Mouse (Mus musculus): ENCODE measurements at regions not wholly inside any gene's neighbourhood (a gene's known extent, or its start where the extent isn't known, plus 50 kb on each side); places are given as distances from the start of the nearest gene placed in this dataset.

GRCm38 (mm10) chr15:51244596-51244995, 2640.1 kb upstream of the Gm7489 start:
- no peaks in the 10 kb centered on the region for H3K9me3 ChIP-seq (ENCODE audit: low read length)
- no peak overlapping the region for H3K4me3 ChIP-seq (ENCODE audit: low read length)
- 96% methylated on average over 2 of the region's 2 CpGs for WGBS
- no peak for ATAC-seq (ENCODE audit: low FRiP score, low TSS enrichment)
- no peak overlapping the region for H3K9ac ChIP-seq (replicated peaks; ENCODE audit: low read length)
- no peak overlapping the region for H3K27ac ChIP-seq (ENCODE audit: low read length)
- no peaks in the 10 kb centered on the region for H3K36me3 ChIP-seq (ENCODE audit: insufficient read depth, low read length)
- H3K27me3 ChIP-seq (ENCODE audit: insufficient read depth, low read length) = no peaks in the 10 kb centered on the region
- H3K4me2 ChIP-seq (replicated peaks; ENCODE audit: low read depth, low read length) = no peak overlapping the region
- H3K4me1 ChIP-seq (ENCODE audit: insufficient read depth, low read length) = no peaks in the 10 kb centered on the region

GRCm38 (mm10) chr15:51247259-51247658, 2637.4 kb upstream of the Gm7489 start:
- Histone ChIP-seq H3K4me1 (ENCODE audit: insufficient read depth, low read length) (no peaks in the 10 kb centered on the region), H3K9me3 (ENCODE audit: low read length) (no peaks in the 10 kb centered on the region), H3K36me3 (ENCODE audit: insufficient read depth, low read length) (no peaks in the 10 kb centered on the region), H3K4me2 (replicated peaks; ENCODE audit: low read depth, low read length) (no peak overlapping the region), H3K27ac (ENCODE audit: low read length) (no peak overlapping the region), H3K9ac (replicated peaks; ENCODE audit: low read length) (no peak overlapping the region), H3K27me3 (ENCODE audit: insufficient read depth, low read length) (no peaks in the 10 kb centered on the region), H3K4me3 (ENCODE audit: low read length) (no peak overlapping the region)
- ATAC-seq (ENCODE audit: low FRiP score, low TSS enrichment) = no peak
- WGBS = 86% methylated on average over 5 of the region's 5 CpGs

- Histone ChIP-seq H3K9ac (replicated peaks; ENCODE audit: low read length) (no peak overlapping the region), H3K27me3 (ENCODE audit: insufficient read depth, low read length) (no peaks in the 10 kb centered on the region), H3K9me3 (ENCODE audit: low read length) (no peaks in the 10 kb centered on the region), H3K4me2 (replicated peaks; ENCODE audit: low read depth, low read length) (no peak overlapping the region), H3K4me1 (ENCODE audit: insufficient read depth, low read length) (no peaks in the 10 kb centered on the region), H3K4me3 (ENCODE audit: low read length) (no peak overlapping the region), H3K27ac (ENCODE audit: low read length) (no peak overlapping the region), H3K36me3 (ENCODE audit: insufficient read depth, low read length) (no peaks in the 10 kb centered on the region)
- 80% methylated on average over 8 of the region's 8 CpGs for whole genome bisulfite sequencing
- ATAC-seq (ENCODE audit: low FRiP score, low TSS enrichment) = no peak
These were observed 2636.5 kb upstream of the Gm7489 start for GRCm38 (mm10) chr15:51248034-51248788.

- 70% methylated on average over 5 of the region's 5 CpGs for WGBS
- Histone ChIP-seq H3K4me2 (replicated peaks; ENCODE audit: low read depth, low read length) (no peak overlapping the region), H3K4me1 (ENCODE audit: insufficient read depth, low read length) (no peaks in the 10 kb centered on the region), H3K27me3 (ENCODE audit: insufficient read depth, low read length) (no peaks in the 10 kb centered on the region), H3K4me3 (ENCODE audit: low read length) (no peak overlapping the region), H3K9ac (replicated peaks; ENCODE audit: low read length) (no peak overlapping the region), H3K36me3 (ENCODE audit: insufficient read depth, low read length) (no peaks in the 10 kb centered on the region), H3K27ac (ENCODE audit: low read length) (no peak overlapping the region), H3K9me3 (ENCODE audit: low read length) (no peaks in the 10 kb centered on the region)
- no peak for ATAC-seq (ENCODE audit: low FRiP score, low TSS enrichment)
These were observed 2636.0 kb upstream of the Gm7489 start for GRCm38 (mm10) chr15:51248789-51249040.

DNA sequence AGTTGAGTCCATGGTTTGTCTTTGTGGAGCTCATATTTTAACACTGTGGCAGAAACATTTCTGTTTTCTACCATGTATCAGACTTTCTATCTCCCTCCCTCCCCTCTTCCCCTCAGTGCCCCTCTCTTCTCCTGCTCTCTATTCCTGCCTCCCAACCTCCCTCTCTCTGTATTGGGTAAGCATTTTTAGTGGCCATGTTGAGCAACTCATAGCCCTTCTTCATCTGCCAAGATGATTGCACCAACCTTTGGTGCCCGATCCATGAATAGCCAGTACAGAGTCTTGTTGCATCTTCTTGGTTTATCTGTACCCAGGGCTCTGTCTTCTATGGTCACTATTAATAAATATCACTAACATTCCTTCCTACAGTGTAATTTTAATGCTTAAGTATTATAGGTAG, 2630.6 kb upstream of the Gm7489 start:
- no peaks in the 10 kb centered on the region for H3K9me3 ChIP-seq (ENCODE audit: low read length)
- ATAC-seq (ENCODE audit: low FRiP score, low TSS enrichment) = no peak
- H3K4me1 ChIP-seq (ENCODE audit: insufficient read depth, low read length) = no peaks in the 10 kb centered on the region
- H3K27ac ChIP-seq (ENCODE audit: low read length) = no peak overlapping the region
- no peaks in the 10 kb centered on the region for H3K27me3 ChIP-seq (ENCODE audit: insufficient read depth, low read length)
- no peak overlapping the region for H3K4me3 ChIP-seq (ENCODE audit: low read length)
- no peak overlapping the region for H3K4me2 ChIP-seq (replicated peaks; ENCODE audit: low read depth, low read length)
- 100% methylated on average over 1 of the region's 1 CpGs for WGBS
- H3K36me3 ChIP-seq (ENCODE audit: insufficient read depth, low read length) = no peaks in the 10 kb centered on the region
- no peak overlapping the region for H3K9ac ChIP-seq (replicated peaks; ENCODE audit: low read length)

DNA sequence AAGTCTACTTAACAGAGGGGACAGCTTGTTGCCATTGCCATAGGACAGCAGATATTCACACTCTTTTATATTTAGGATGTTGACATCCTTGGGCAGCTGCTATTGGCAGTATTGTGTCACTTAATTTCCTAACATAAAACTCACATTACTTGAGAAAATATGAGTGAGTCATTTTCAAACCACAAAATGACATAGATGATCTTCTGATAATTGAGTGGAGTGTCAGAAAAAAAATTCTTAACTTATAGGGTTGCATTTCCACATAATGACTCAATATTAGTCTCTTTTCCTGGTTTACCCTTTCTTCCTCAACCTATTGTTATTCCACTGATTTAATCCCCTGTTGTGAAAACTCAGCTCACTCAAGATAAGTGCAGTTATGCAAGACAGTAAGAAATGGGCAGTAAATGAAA, 2629.5 kb upstream of the Gm7489 start:
- Histone ChIP-seq H3K27me3 (ENCODE audit: insufficient read depth, low read length) (no peaks in the 10 kb centered on the region), H3K4me1 (ENCODE audit: insufficient read depth, low read length) (no peaks in the 10 kb centered on the region), H3K9me3 (ENCODE audit: low read length) (no peaks in the 10 kb centered on the region), H3K36me3 (ENCODE audit: insufficient read depth, low read length) (no peaks in the 10 kb centered on the region), H3K9ac (replicated peaks; ENCODE audit: low read length) (no peak overlapping the region), H3K27ac (ENCODE audit: low read length) (no peak overlapping the region), H3K4me3 (ENCODE audit: low read length) (no peak overlapping the region), H3K4me2 (replicated peaks; ENCODE audit: low read depth, low read length) (no peak overlapping the region)
- no peak for ATAC-seq (ENCODE audit: low FRiP score, low TSS enrichment)

- H3K9ac ChIP-seq (replicated peaks; ENCODE audit: low read length) = no peak overlapping the region
- no peaks in the 10 kb centered on the region for H3K9me3 ChIP-seq (ENCODE audit: low read length)
- no peak overlapping the region for H3K4me3 ChIP-seq (ENCODE audit: low read length)
- no peak overlapping the region for H3K27ac ChIP-seq (ENCODE audit: low read length)
- H3K27me3 ChIP-seq (ENCODE audit: insufficient read depth, low read length) = no peaks in the 10 kb centered on the region
- ATAC-seq (ENCODE audit: low FRiP score, low TSS enrichment) = no peak; the same call in 1 of the 2 replicates
- WGBS = 60% methylated on average over 3 of the region's 3 CpGs
- H3K36me3 ChIP-seq (ENCODE audit: insufficient read depth, low read length) = no peaks in the 10 kb centered on the region
- no peaks in the 10 kb centered on the region for H3K4me1 ChIP-seq (ENCODE audit: insufficient read depth, low read length)
- H3K4me2 ChIP-seq (replicated peaks; ENCODE audit: low read depth, low read length) = no peak overlapping the region
These were observed 2628.0 kb upstream of the Gm7489 start for GRCm38 (mm10) chr15:51256681-51257080.

DNA sequence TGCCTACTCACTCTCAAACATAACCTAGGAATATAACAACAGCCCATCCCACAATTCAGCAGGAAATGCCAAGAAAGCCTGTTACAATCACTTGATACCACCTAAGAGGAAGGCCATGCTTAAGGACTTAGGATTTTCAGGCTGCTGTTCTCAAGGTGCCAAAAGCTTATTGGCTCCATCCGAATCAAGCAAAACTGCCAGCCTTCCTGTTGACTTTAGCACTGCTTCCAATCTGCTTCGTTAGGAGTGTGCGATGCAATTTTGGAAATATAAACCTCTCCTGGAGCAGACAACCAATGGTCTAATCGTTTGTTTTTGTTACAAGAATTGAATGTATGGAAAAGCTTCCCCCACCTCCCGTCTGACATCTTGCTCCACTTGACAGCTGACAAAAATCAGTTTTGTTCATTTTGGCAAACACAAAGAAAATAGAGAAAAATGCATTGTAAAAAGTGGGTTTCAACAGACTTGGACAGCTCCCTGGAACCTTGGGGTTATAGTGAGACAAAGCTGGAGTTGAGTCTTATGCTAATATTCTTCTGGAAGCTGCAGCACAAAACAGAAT, 2620.0 kb upstream of the Gm7489 start:
- Histone ChIP-seq H3K9ac (replicated peaks; ENCODE audit: low read length) (no peak overlapping the region), H3K27me3 (ENCODE audit: insufficient read depth, low read length) (no peaks in the 10 kb centered on the region), H3K4me1 (ENCODE audit: insufficient read depth, low read length) (no peaks in the 10 kb centered on the region), H3K9me3 (ENCODE audit: low read length) (no peaks in the 10 kb centered on the region), H3K4me3 (ENCODE audit: low read length) (no peak overlapping the region), H3K36me3 (ENCODE audit: insufficient read depth, low read length) (no peaks in the 10 kb centered on the region), H3K27ac (ENCODE audit: low read length) (no peak overlapping the region), H3K4me2 (replicated peaks; ENCODE audit: low read depth, low read length) (no peak overlapping the region)
- ATAC-seq (ENCODE audit: low FRiP score, low TSS enrichment) = no peak
- WGBS = 50% methylated on average over 5 of the region's 5 CpGs

- H3K4me2 ChIP-seq (replicated peaks; ENCODE audit: low read depth, low read length) = no peak overlapping the region
- ATAC-seq (ENCODE audit: low FRiP score, low TSS enrichment) = no peak
- H3K27ac ChIP-seq (ENCODE audit: low read length) = no peak overlapping the region
- H3K9ac ChIP-seq (replicated peaks; ENCODE audit: low read length) = no peak overlapping the region
- H3K9me3 ChIP-seq (ENCODE audit: low read length) = no peaks in the 10 kb centered on the region
- WGBS = 48% methylated on average over 1 of the region's 1 CpGs
- no peaks in the 10 kb centered on the region for H3K4me1 ChIP-seq (ENCODE audit: insufficient read depth, low read length)
- H3K27me3 ChIP-seq (ENCODE audit: insufficient read depth, low read length) = no peaks in the 10 kb centered on the region
- H3K36me3 ChIP-seq (ENCODE audit: insufficient read depth, low read length) = no peaks in the 10 kb centered on the region
- no peak overlapping the region for H3K4me3 ChIP-seq (ENCODE audit: low read length)
These were observed 2618.7 kb upstream of the Gm7489 start for GRCm38 (mm10) chr15:51265971-51266370.

DNA sequence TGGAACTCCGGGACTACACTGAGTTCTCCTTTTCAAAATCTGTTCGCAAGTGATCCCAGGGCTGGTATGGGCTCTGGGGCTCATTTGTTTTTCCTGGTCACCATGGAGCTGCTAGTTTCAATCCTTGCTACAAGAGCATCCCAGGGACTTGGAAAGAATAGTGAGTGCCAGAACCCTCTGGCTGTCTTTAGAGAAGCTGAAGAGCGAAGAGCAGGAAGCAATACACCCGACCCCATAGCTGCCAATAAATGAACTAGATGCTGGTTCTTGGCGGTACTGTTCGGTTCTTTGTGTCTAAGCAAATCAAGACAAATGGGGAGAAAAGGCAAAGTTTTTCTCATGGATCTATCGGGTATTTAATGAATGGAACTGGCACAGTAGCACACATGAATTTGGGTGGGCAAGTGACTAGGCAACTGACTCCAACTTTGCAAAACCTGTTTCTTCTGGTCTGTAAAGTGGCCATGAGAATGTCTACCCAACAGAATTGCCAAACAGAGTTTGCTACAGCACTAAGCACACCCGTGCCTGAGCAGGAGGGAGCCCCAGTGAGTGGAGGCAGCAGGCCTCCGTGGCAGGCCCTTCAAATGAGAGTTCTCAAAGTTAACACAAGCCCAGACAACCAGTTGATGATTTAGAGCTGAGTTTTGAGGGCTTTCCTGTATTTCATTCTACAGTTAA, 2612.9 kb upstream of the Gm7489 start:
- Histone ChIP-seq H3K27me3 (ENCODE audit: insufficient read depth, low read length) (no peaks in the 10 kb centered on the region), H3K4me3 (ENCODE audit: low read length) (no peak overlapping the region), H3K36me3 (ENCODE audit: insufficient read depth, low read length) (no peaks in the 10 kb centered on the region), H3K9me3 (ENCODE audit: low read length) (no peaks in the 10 kb centered on the region), H3K27ac (ENCODE audit: low read length) (no peak overlapping the region), H3K4me2 (replicated peaks; ENCODE audit: low read depth, low read length) (no peak overlapping the region), H3K9ac (replicated peaks; ENCODE audit: low read length) (no peak overlapping the region), H3K4me1 (ENCODE audit: insufficient read depth, low read length) (no peaks in the 10 kb centered on the region)
- no peak for ATAC-seq (ENCODE audit: low FRiP score, low TSS enrichment)
- WGBS = 87% methylated on average over 9 of the region's 9 CpGs

All from kidney, embryonic 16.5 days (tissue).